Mouse (Mus musculus) kidney, postnatal 0 days (tissue): ENCODE measurements around the gene Eno3. TPM values are rescaled to one million over a fixed set of nuclear protein-coding genes. Genes with fewer than 3 reads are reported as not detected.

Experiments used
- ATAC-seq: fragments of 200-750 bp; cut with Nextera tagmentation; replicated peaks from 2 replicates; pipeline ENCODE4 v1.8.0; 2017; ENCODE audit warnings: low read depth, moderate number of reproducible peaks, moderate TSS enrichment, moderate library complexity; ENCODE audit not compliant: low FRiP score
- DNase-seq: peaks from one replicate; pipeline ENCODE4 v3.0.0-alpha.2; 2016; ENCODE audit warnings: low spot score
- H3K27ac ChIP-seq: fragments of 300-500 bp; sonication (generic); 2 replicates; pipeline ENCODE4 v1.5.1; 2014; ENCODE audit warnings: mild to moderate bottlenecking
- H3K27me3 ChIP-seq: fragments of 300-500 bp; sonication (generic); 2 replicates; pipeline ENCODE4 v1.6.1; 2014; ENCODE audit warnings: low read length, mixed read lengths; ENCODE audit not compliant: insufficient read depth
- H3K36me3 ChIP-seq: fragments of 300-500 bp; sonication (generic); 2 replicates; pipeline ENCODE4 v1.6.1; 2014; ENCODE audit warnings: low read length, mixed read lengths; ENCODE audit not compliant: insufficient read depth
- H3K4me1 ChIP-seq: fragments of 300-500 bp; sonication (generic); replicated peaks from 2 replicates; pipeline ENCODE4 v1.6.1; 2014; ENCODE audit warnings: antibody characterized with exemption, low read length, mixed read lengths; ENCODE audit not compliant: insufficient read depth
- H3K4me2 ChIP-seq: fragments of 300-500 bp; sonication (generic); 2 replicates; pipeline ENCODE4 v1.6.1; 2014; ENCODE audit warnings: mild to moderate bottlenecking, low read length, moderate library complexity, mixed read lengths
- H3K4me3 ChIP-seq: fragments of 300-500 bp; sonication (generic); replicated peaks from 2 replicates; pipeline ENCODE4 v1.5.1; 2014; ENCODE audit warnings: low read depth, low read length
- H3K9ac ChIP-seq: fragments of 300-500 bp; sonication (generic); 2 replicates; pipeline ENCODE4 v1.6.1; 2014; ENCODE audit warnings: low read depth, low read length
- H3K9me3 ChIP-seq: fragments of 300-500 bp; sonication (generic); replicated peaks from 2 replicates; pipeline ENCODE4 v1.6.1; 2016; ENCODE audit warnings: low read length, inconsistent platforms, mixed read lengths
- CTCF ChIP-seq: IDR thresholded peaks from 2 replicates; pipeline ENCODE4 v1.5.1; 2016; ENCODE audit warnings: antibody characterized with exemption, low read depth, mild to moderate bottlenecking, moderate library complexity
- WGBS: fragments of 180-500 bp; shearing (Covaris S2); extraction: QIAGEN DNeasy Blood & Tissue Kit; methylation state at CpG from one replicate; pipeline ENCODE4 v1.1.7; 2014; 5-methylcytosine and 5-hydroxymethylcytosine counted together
- polyA plus RNA-seq: library from polyadenylated mRNA; unstranded; fragments of >200 nt; fragmentation: Nextera tagmentation; extraction: Ambion mirVana; gene quantifications from 2 replicates; pipeline ENCODE4 v1.2.1, GENCODE M21; 2015

Eno3 gene
- polyA plus RNA-seq, 1 experiment from 2014 or later: 10.0 TPM

DNA sequence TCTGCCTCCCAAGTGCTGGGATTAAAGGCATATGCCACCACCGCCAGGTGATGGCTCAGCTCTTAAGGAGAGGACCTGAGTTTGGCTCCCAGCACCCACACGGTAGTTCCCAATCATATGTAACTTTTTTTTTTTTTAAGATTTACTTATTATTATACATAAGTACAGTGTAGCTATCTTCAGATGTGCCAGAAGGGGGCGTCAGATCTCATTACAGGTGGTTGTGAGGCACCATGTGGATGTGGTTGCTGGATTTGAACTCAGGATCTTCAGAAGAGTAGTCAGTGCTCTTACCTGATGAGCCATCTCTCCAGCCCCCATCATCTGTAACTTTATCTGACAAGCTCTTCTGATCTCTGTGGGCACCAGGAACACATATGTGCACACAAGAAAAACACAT lies 40.4 kb downstream of the Eno3 start:
- H3K4me1 ChIP-seq: peaks cover 14% of the 10 kb centered on the region
- DNase-seq (no peak), ATAC-seq (no peak)
- no peaks in the 10 kb centered on the region for H3K9me3 ChIP-seq
- peak; percentile 25; the same call in 1 of the 2 replicates for TF ChIP-seq CTCF
- H3K4me3 ChIP-seq: no peak overlapping the region
- no peak overlapping the region for H3K27ac ChIP-seq
- no peaks in the 10 kb centered on the region for H3K36me3 ChIP-seq
- H3K27me3 ChIP-seq: no peaks in the 10 kb centered on the region
- 77% methylated on average over 3 of the region's 3 CpGs for WGBS
- no peak overlapping the region for H3K9ac ChIP-seq
- H3K4me2 ChIP-seq: no peak overlapping the region

DNA sequence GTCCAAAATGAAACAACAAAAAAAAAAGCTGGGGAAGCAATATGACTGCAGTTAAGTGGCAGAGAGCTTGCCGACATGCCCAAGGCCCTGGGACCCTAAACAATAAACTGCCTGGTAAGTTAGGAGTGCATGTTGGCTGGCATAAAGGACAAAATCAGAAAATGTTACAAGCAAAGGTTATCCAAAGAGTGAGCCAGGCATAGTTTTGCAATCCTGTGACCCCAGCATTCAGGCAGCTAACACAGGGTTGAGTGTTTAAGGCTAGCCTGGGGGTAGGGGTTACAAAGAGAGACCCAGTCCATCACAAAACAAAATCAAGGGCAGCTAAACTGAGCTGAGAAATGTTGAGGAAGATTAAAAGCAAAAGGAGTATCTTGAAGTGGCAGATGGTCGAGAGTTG lies 42.0 kb downstream of the Eno3 start:
- no peaks in the 10 kb centered on the region for H3K9me3 ChIP-seq
- no peak for TF ChIP-seq CTCF
- WGBS: 77% methylated on average over 2 of the region's 2 CpGs
- no peaks in the 10 kb centered on the region for H3K27me3 ChIP-seq
- H3K4me3 ChIP-seq: no peak overlapping the region
- no peak overlapping the region for H3K27ac ChIP-seq
- peaks cover 14% of the 10 kb centered on the region for H3K4me1 ChIP-seq
- H3K36me3 ChIP-seq: no peaks in the 10 kb centered on the region
- DNase-seq (no peak), ATAC-seq (no peak)
- no peak overlapping the region for H3K9ac ChIP-seq
- no peak overlapping the region for H3K4me2 ChIP-seq

DNA sequence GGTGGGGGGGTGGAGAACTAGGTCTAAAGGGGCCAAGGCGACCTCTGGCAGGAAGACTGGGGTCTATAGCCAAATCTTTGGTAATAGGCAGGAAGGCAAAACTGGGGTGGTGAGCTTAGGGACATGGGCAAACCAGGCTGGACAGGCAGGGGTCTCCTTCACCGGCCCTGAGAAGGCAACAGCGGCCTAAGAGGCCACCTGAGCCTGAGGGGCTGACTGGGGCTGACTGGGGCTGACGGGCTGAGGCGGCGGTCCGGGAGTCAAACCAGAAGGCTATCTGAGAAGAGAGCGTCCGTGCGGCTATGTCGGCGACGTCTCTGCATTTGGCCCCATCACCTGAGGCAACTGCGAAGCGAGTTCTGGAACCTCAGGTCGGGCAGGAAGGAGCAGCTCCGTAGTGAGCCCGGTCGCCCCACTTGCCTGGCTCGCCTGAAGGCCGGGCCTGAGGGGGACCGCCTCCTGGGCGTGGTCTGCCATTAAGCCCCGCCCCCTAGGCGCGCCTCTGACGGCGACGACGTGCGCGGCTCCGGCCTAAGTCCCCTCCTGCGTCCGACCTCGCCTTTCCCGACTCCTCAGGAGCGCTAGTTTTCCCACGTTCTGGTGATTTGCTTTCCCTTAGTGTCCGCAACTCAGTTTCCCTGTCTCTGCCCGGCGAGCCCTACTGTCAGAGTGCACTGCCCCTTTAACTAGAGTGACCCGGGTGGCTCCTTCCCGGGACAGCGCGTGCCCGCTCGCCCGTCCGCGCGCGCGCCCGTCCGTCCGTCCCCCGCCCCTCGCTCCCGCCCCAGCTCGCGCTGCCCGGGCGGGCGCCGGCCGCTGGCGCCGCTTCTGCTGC lies 42.9 kb downstream of the Eno3 start, which contains the start of the genes Inca1 and Kif1c:
Gene Inca1 (minus strand): TSS at position 434 of the 835 bp plus-strand sequence.
Gene Kif1c (plus strand): TSS at position 827 of the 835 bp plus-strand sequence.
- Histone ChIP-seq H3K4me3 (peak within 1 kb of the TSS; percentile 89), H3K36me3 (peaks cover 7% of the 10 kb centered on the region; the same call in 1 of the 2 replicates), H3K27me3 (no peaks in the 10 kb centered on the region), H3K9ac (peak within 1 kb of the TSS; percentile 94), H3K4me1 (peaks cover 14% of the 10 kb centered on the region), H3K9me3 (no peaks in the 10 kb centered on the region), H3K4me2 (peak within 1 kb of the TSS; percentile 94), H3K27ac (peak within 1 kb of the TSS; percentile 97)
- TF ChIP-seq CTCF: peak; percentile 9; the same call in 1 of the 2 replicates
- DNase-seq (peak; percentile 93), ATAC-seq (peak; percentile 93)
- WGBS: 2% methylated on average over 66 of the region's 69 CpGs

DNA sequence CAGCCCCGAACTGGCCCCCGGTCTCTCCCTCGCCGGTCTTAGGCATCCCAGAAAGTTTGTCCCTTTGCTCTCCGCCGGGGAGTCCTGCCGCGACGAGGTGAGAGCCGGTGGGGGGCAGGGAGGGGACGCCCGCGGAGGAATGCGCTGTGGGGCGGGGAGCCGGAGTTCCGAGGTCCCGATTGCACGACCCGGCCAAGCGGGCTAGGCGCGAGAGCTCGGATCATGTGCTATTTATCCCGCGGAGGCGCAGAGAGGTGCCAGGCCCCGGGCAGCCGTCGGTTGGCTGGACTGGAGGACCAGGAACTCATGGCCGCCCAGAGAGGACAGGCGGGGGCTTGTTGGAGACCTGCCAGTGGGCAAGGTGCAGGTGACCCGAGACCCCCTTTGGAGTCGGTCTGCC lies 43.6 kb downstream of the Eno3 start:
- H3K4me3 ChIP-seq: peak overlapping the region; percentile 89
- peak overlapping the region; percentile 94 for H3K4me2 ChIP-seq
- peak; percentile 55 for ATAC-seq
- peak overlapping the region; percentile 94 for H3K9ac ChIP-seq
- H3K36me3 ChIP-seq: peaks cover 14% of the 10 kb centered on the region
- no peaks in the 10 kb centered on the region for H3K9me3 ChIP-seq
- peak overlapping the region; percentile 97 for H3K27ac ChIP-seq
- TF ChIP-seq CTCF: no peak
- peak; percentile 71 for DNase-seq
- no peaks in the 10 kb centered on the region for H3K27me3 ChIP-seq
- 1% methylated on average over 34 of the region's 34 CpGs for WGBS
- H3K4me1 ChIP-seq: peaks cover 14% of the 10 kb centered on the region

DNA sequence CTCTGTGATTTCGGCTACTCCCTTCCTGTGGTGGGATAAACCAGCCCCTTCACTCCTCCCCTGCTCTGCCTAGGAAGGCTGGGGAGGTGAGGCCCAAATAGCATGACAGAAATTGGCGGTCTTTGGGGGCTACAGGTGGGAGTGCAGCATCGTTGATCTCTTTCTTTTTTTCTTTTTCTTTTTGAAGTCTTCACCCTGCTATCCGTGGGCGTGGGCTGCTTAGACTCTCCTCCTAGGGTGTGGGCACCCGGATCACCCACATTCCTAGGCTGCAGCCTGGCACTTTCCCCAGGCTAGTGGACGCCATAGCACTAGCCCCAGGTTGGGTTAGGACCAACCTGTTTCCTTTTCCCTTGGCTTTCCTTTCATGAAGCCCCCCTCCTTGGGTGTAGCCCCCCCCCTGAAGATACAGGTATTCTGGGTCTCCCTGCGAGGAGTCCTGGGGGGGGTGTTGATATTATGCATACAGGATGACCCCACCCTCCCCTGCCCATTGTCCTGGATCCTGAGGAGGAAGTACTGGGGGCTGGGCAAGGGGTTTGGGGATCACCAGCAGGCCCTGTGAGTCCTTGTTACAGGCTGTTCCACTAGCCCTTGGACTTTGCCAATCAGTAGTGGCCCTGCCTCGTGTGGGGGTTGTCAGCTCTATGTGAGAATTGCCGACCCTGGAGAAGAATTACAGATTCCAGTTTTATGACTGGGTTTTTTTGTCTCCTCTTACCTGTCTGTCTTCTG lies 44.4 kb downstream of the Eno3 start:
- Histone ChIP-seq H3K36me3 (peaks cover 22% of the 10 kb centered on the region), H3K27ac (no peak overlapping the region), H3K4me3 (peak overlapping the region; percentile 89), H3K4me1 (peaks cover 14% of the 10 kb centered on the region), H3K9me3 (no peaks in the 10 kb centered on the region), H3K27me3 (no peaks in the 10 kb centered on the region), H3K4me2 (peak overlapping the region; percentile 94), H3K9ac (peak overlapping the region; percentile 94)
- peak; percentile 19 for DNase-seq
- no peak for TF ChIP-seq CTCF
- WGBS: 7% methylated on average over 10 of the region's 10 CpGs
- no peak for ATAC-seq
